In the genomic region with DNA sequence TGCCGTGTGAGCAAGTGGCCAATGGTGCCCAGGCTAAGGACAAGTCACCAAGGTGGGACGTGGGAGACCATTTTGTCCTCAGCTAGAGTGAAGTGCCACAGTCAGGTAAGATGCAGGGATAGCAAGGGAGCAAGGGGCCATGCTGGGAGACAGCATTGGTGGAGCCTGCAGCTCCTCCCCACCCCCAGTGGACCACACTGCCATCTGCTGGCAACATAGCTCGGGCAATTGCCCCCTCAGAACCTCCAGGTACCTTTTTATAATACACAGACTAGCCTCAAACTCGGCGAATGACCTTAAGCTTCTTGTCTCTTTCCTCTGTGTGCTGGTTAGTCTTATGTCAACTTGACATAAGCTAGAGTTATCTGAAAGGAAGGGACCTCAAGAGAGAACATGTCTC, we compare ENCODE assay signal across 8 mouse cellular contexts.
DNase-seq lines count a peak whose midpoint lies in the region.

No protein-coding gene starts in this region.

- intact Hi-C loops in left cerebral cortex, postnatal 25 days (cut with DNase I) = no loop called here

- H3K27me3 ChIP-seq in splenic B cell, adult 2 months (ENCODE audit: control insufficient read depth, insufficient read depth, low read length, poor library complexity, severe bottlenecking) = no peaks in the 10 kb centered on the region

- no peaks in the 10 kb centered on the region; the same call in 1 of the 2 replicates for H3K36me3 ChIP-seq in splenic B cell, adult 2 months (ENCODE audit: control insufficient read depth, insufficient read depth, low read length, poor library complexity, severe bottlenecking)

- peak; percentile 41 for DNase-seq in gastrocnemius, adult 18-20 months (ENCODE audit: low spot score)
- no peak for DNase-seq in gastrocnemius, postnatal 4 days (ENCODE audit: low spot score in 2 of 2)
- peak; percentile 75 to 77 for DNase-seq in B cell, adult 2 months
- peak; percentile 58 to 62 for DNase-seq in adrenal gland, postnatal 36 days
- peak; percentile 47 to 85 for DNase-seq in kidney, postnatal 36 days
- peak; percentile 71 for DNase-seq in splenic B cell, adult 2 months (ENCODE audit: low read depth, low spot score)
- DNase-seq in retina, embryonic 14.5 days (ENCODE audit: low spot score) = no peak
- DNase-seq in left cerebral cortex, postnatal 25 days (ENCODE audit: low spot score in 2 of 2) = no peak

Comparison
In these comparisons a context has a peak if more than half of its experiments do, and no peak if none do; other contexts are left out.
1. DNase-seq: peak in gastrocnemius, adult 18-20 months (single experiment), B cell, adult 2 months (2 of 2), adrenal gland, postnatal 36 days (2 of 2), kidney, postnatal 36 days (2 of 2) and splenic B cell, adult 2 months (single experiment); none in gastrocnemius, postnatal 4 days (0 of 2), retina, embryonic 14.5 days (single experiment) and left cerebral cortex, postnatal 25 days (0 of 2).